Mouse (Mus musculus) intestine, postnatal 0 days (tissue): ENCODE data around the gene Pex26. TPM values are rescaled to one million over a fixed set of nuclear protein-coding genes. Genes with fewer than 3 reads are reported as not detected.

Experiments
- ATAC-seq: fragments of 200-750 bp; cut with Nextera tagmentation; 2 replicates; pipeline ENCODE4 v1.8.0; 2017; ENCODE audit warnings: mild to moderate bottlenecking, moderate TSS enrichment, moderate library complexity
- H3K27ac ChIP-seq: fragments of 300-500 bp; sonication (generic); 2 replicates; pipeline ENCODE4 v1.5.1; 2014; ENCODE audit warnings: mild to moderate bottlenecking, low read depth, low read length, moderate library complexity
- H3K27me3 ChIP-seq: fragments of 300-500 bp; sonication (generic); replicated peaks from 2 replicates; pipeline ENCODE4 v1.6.1; 2014; ENCODE audit warnings: low read length, mixed read lengths; ENCODE audit not compliant: control insufficient read depth, insufficient read depth
- H3K36me3 ChIP-seq: fragments of 300-500 bp; sonication (generic); 2 replicates; pipeline ENCODE4 v1.6.1; 2014; ENCODE audit warnings: mild to moderate bottlenecking, moderate library complexity; ENCODE audit not compliant: control insufficient read depth, insufficient read depth
- H3K4me1 ChIP-seq: fragments of 300-500 bp; sonication (generic); replicated peaks from 2 replicates; pipeline ENCODE4 v1.6.1; 2014; ENCODE audit warnings: antibody characterized with exemption, low read length, mixed read lengths; ENCODE audit not compliant: control insufficient read depth, insufficient read depth
- H3K4me2 ChIP-seq: fragments of 300-500 bp; sonication (generic); replicated peaks from 2 replicates; pipeline ENCODE4 v1.6.1; 2014; ENCODE audit warnings: low read depth, mild to moderate bottlenecking, moderate library complexity
- H3K4me3 ChIP-seq: fragments of 300-500 bp; sonication (generic); 2 replicates; pipeline ENCODE4 v1.5.1; 2014; ENCODE audit warnings: low read depth, low read length
- H3K9ac ChIP-seq: fragments of 300-500 bp; sonication (generic); 2 replicates; pipeline ENCODE4 v1.6.1; 2014; ENCODE audit warnings: mild to moderate bottlenecking, low read depth, low read length
- H3K9me3 ChIP-seq: fragments of 300-500 bp; sonication (generic); 2 replicates; pipeline ENCODE4 v1.6.1; 2016; ENCODE audit warnings: mixed run types; ENCODE audit not compliant: control insufficient read depth
- CTCF ChIP-seq: sonication (generic); IDR thresholded peaks from 2 replicates; pipeline ENCODE4 v1.5.1; 2016; ENCODE audit warnings: low read depth, mild to moderate bottlenecking, control low read depth, antibody characterized with exemption, moderate library complexity
- WGBS: fragments of 180-500 bp; shearing (Covaris S2); extraction: QIAGEN DNeasy Blood & Tissue Kit; methylation state at CpG from one replicate; pipeline ENCODE4 v1.1.7; 2014; 5-methylcytosine and 5-hydroxymethylcytosine counted together
- polyA plus RNA-seq: library from polyadenylated mRNA; unstranded; fragments of >200 nt; fragmentation: Nextera tagmentation; extraction: Ambion mirVana; gene quantifications from 2 replicates; pipeline ENCODE4 v1.2.1, GENCODE M21; 2015

Pex26 gene
- polyA plus RNA-seq, 1 experiment from 2014 or later: 6.3 TPM

DNA sequence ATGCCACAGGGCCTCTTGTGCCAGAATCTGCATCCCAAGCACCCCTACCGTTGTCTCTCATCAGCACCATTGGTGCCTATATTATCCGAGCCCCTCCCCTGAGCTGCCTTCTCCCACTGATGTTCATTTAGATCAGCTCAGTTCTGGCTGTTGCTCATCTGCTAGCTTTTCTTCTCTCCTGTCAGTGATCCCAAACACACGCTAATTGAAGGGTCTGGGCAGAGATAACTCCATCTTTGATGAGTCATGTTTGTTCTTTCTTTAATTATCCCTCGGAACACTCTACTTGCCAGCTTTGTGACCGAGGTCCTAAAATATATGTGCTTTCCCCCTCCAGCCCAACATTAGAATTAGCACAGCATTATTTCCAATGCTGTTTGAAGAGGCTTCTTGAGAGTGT lies 31.9 kb downstream of the Pex26 start:
- Histone ChIP-seq H3K4me3 (no peak overlapping the region), H3K27me3 (peaks cover 17% of the 10 kb centered on the region), H3K4me2 (no peak overlapping the region), H3K27ac (no peak overlapping the region), H3K4me1 (no peaks in the 10 kb centered on the region), H3K36me3 (no peaks in the 10 kb centered on the region), H3K9me3 (no peaks in the 10 kb centered on the region), H3K9ac (no peak overlapping the region)
- WGBS: 59% methylated on average over 5 of the region's 5 CpGs
- no peak for TF ChIP-seq CTCF
- ATAC-seq: no peak

DNA sequence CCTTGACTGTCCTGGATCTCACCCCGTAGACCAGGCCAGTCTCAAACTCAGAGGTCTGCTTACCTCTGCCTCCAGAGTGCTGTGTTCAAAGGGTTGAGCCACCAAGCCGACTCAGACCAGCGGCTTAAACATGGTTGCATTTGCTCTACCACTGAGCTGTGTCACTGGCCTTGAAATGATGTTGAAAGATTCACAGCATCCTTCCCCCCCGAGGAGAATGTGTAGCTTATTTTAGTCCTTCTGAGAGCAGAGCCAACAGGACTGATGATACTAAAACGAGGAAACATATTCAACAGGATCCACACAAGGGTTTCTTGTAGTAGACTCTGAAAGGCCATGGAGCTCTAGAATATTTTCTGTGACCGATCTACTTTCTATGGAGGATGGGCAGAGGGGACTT lies 32.4 kb downstream of the Pex26 start:
- H3K9me3 ChIP-seq: no peaks in the 10 kb centered on the region
- TF ChIP-seq CTCF: no peak
- WGBS: 79% methylated on average over 6 of the region's 6 CpGs
- no peak overlapping the region for H3K27ac ChIP-seq
- peaks cover 12% of the 10 kb centered on the region for H3K27me3 ChIP-seq
- H3K9ac ChIP-seq: no peak overlapping the region
- H3K4me1 ChIP-seq: no peaks in the 10 kb centered on the region
- no peaks in the 10 kb centered on the region for H3K36me3 ChIP-seq
- ATAC-seq: no peak
- H3K4me2 ChIP-seq: no peak overlapping the region
- H3K4me3 ChIP-seq: no peak overlapping the region

DNA sequence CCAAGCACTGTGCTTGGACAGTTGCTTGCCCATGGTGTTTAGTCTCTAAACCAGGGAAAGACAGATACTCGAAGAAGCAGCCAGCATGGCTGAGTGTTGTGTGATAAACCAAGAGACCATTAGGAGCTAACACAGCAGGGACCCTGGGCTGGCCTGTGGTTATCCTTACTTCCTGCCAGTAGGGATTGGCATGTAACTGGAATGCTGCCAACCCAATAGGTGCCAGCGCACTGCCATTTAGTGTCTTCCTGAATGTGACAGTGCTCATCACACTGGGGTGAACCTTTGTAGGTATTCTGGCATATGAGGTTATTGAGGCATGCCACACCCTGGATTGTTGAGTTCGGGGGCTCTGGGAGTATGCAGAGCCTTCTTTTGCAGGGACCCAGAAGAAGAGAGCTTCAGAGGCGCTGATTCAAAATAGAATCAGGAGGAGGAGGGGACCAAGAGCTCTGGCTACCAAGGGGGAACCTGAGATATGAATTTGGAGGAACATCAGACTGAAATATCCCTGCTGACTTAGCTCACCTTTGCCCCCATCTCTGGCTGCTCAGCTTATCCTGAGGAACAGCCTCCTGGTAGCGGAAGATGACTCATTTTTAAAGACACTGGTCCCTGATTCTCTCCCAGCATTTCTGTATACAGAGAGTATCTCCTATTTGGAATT lies 33.3 kb downstream of the Pex26 start:
- WGBS: 77% methylated on average over 5 of the region's 5 CpGs
- Histone ChIP-seq H3K4me1 (no peaks in the 10 kb centered on the region), H3K9ac (no peak overlapping the region), H3K27ac (no peak overlapping the region), H3K27me3 (peaks cover 4% of the 10 kb centered on the region; the same call in 1 of the 2 replicates), H3K4me3 (no peak overlapping the region), H3K36me3 (no peaks in the 10 kb centered on the region), H3K9me3 (no peaks in the 10 kb centered on the region), H3K4me2 (no peak overlapping the region)
- ATAC-seq: no peak
- TF ChIP-seq CTCF: no peak

DNA sequence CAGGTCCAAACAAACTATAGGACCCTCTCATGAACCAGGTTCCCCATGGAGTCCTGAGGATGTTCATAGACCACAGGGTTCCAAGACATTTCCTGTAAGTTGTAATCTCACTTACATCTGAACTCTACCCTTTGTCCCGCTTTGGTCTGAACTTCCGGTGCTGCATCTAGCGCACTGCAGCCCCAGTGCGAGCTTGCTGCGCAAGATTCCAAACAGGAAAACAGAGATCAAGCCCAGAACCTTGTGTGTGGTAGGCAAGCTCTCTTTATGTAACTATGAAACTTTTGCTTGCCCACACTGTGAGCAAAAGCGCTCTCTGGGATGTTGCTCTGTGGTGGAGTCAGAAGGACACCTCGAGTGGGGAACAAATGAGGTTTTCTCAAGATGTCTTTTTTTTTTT lies 34.5 kb downstream of the Pex26 start:
- Histone ChIP-seq H3K9me3 (no peaks in the 10 kb centered on the region), H3K36me3 (no peaks in the 10 kb centered on the region), H3K9ac (no peak overlapping the region), H3K4me3 (no peak overlapping the region), H3K27me3 (no peaks in the 10 kb centered on the region; the same call in 1 of the 2 replicates), H3K4me2 (no peak overlapping the region), H3K4me1 (no peaks in the 10 kb centered on the region), H3K27ac (no peak overlapping the region)
- TF ChIP-seq CTCF: no peak
- WGBS: 84% methylated on average over 7 of the region's 7 CpGs
- no peak for ATAC-seq

DNA sequence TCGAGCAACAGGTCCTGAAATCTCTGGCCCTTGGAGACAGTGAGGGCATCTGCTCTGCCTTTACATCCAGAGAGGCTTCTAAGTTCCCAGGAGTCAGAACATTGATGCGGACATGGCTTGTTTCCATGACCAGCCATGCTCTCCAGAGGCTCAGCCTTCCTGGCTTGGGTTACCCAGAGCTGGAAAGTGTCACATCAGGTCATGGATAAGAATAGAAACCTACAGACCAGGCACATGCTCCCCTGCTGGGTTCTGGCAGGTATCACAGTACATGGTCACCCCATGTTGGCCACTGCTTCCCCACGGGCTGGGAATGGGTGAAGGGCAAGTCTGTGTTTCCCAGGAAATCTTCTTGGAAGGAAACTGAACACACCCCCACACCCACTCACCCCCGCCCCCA lies 35.9 kb downstream of the Pex26 start:
- Histone ChIP-seq H3K4me2 (no peak overlapping the region), H3K27ac (no peak overlapping the region), H3K4me3 (no peak overlapping the region), H3K27me3 (no peaks in the 10 kb centered on the region; the same call in 1 of the 2 replicates), H3K36me3 (no peaks in the 10 kb centered on the region), H3K4me1 (no peaks in the 10 kb centered on the region), H3K9me3 (no peaks in the 10 kb centered on the region), H3K9ac (no peak overlapping the region)
- WGBS: 78% methylated on average over 4 of the region's 4 CpGs
- TF ChIP-seq CTCF: no peak
- no peak for ATAC-seq

DNA sequence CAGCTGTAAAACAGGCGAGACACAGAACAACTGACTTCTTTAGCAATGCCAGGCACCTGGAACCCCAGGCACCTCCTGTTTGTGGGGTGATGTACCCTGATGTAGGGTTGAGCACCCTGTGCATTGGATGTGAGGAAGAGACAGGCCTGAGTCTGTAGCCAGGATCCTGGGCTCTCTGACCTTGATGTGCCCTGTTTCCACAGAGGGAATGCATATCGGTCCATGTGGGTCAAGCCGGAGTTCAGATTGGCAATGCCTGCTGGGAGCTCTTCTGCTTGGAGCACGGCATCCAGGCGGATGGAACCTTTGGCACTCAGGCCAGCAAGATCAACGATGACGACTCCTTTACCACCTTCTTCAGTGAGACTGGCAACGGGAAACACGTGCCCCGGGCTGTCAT lies 36.7 kb downstream of the Pex26 start:
- H3K36me3 ChIP-seq: no peaks in the 10 kb centered on the region
- H3K4me3 ChIP-seq: no peak overlapping the region
- H3K4me1 ChIP-seq: no peaks in the 10 kb centered on the region
- no peak overlapping the region for H3K9ac ChIP-seq
- ATAC-seq: no peak
- no peak for TF ChIP-seq CTCF
- no peak overlapping the region for H3K27ac ChIP-seq
- no peaks in the 10 kb centered on the region; the same call in 1 of the 2 replicates for H3K27me3 ChIP-seq
- no peaks in the 10 kb centered on the region for H3K9me3 ChIP-seq
- 89% methylated on average over 10 of the region's 10 CpGs for WGBS
- no peak overlapping the region for H3K4me2 ChIP-seq
